Mouse (Mus musculus) adrenal gland, postnatal 25 days (tissue): Measurements from ENCODE around the gene Hba-a2. TPM values are rescaled to one million over a fixed set of nuclear protein-coding genes. Genes with fewer than 3 reads are reported as not detected.

Experiments
- DNase-seq: peaks from one replicate; pipeline ENCODE4 v3.0.0; 2021; ENCODE audit warnings: mixed read lengths
- total RNA-seq: library from RNA; stranded (reverse); gene quantifications from 2 replicates; pipeline ENCODE4 v1.2.3, GENCODE M21; 2021

The Hba-a2 gene
- total RNA-seq, 1 experiment from 2014 or later, result 1,730 TPM

- no peak for DNase-seq
Measured at GRCm38 (mm10) chr11:32320507-32321195, 24.4 kb downstream of the Hba-a2 start.

DNA sequence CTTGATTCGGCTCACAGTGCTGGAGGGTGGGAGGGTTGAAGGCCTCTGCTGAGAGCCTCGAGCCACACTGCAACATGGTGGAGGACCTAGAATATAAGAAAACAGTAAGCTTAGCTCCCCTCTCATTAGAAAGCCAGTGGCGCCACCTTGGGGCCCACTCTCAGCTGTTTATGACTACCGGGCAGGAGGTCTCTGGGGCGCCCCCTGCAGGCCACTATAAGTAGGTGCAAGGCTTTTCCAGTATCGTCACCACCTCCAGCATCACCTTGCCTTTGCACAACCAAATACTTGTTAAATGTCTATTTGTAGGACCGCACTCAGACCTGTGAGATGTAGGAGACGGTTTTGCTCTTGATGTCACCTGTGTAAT, 24.9 kb downstream of the Hba-a2 start:
- DNase-seq, result peak; percentile 66

- peak; percentile 87 for DNase-seq
Measured at GRCm38 (mm10) chr11:32324609-32325008, 28.3 kb downstream of the Hba-a2 start.

GRCm38 (mm10) chr11:32331075-32331474, 34.8 kb downstream of the Hba-a2 start:
- DNase-seq, result no peak

GRCm38 (mm10) chr11:32331861-32332260, 35.6 kb downstream of the Hba-a2 start:
- no peak for DNase-seq

DNA sequence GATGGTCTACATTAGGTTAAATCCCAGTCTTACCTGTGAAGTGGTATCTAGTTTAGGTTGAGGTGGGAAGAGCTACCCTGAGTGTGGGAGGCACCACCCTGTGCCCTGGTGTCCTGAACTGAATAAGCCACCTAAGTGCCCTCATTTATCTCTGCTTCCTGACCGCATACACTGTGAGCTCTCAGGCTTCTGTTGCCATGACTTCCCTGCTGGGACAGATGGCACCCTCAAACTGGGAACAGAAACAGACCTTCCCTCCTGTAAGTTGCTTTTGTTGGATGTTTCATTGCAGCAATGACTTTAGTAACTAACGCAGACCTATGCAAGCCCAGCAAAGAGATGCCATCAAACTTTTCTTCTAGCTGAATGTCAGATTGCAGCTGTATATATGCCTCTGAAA, 36.9 kb downstream of the Hba-a2 start:
- DNase-seq, result no peak

DNA sequence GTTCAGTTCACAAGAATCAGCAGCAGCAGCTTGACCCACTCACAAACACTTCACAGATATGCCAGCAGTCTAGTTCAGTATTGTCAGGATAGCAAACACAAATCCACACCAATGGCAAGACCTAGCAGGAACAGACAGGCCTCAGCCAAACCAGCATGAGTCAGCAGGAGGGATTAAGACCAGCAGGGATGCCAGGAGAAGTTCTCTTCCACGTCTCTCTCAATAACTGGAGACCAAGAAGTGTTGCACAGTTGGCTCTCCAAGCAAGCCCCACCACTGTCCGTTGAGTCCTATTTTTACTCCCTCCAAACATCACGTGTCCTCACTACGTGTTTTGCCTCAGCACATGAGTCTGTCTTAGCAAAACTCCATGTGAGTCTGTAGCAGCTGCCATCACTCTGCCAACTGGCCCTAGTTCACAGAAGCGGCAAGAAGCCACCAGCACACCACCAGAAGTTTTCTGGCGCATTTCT, 40.2 kb downstream of the Hba-a2 start:
- DNase-seq, result no peak

- peak; percentile 41 for DNase-seq
Measured at GRCm38 (mm10) chr11:32339131-32339531, 42.8 kb downstream of the Hba-a2 start.

GRCm38 (mm10) chr11:32340476-32341473, 44.5 kb downstream of the Hba-a2 start:
- DNase-seq, result peak; percentile 54

- peak; percentile 60 for DNase-seq
Measured at GRCm38 (mm10) chr11:32342770-32343191, 46.5 kb downstream of the Hba-a2 start.

DNA sequence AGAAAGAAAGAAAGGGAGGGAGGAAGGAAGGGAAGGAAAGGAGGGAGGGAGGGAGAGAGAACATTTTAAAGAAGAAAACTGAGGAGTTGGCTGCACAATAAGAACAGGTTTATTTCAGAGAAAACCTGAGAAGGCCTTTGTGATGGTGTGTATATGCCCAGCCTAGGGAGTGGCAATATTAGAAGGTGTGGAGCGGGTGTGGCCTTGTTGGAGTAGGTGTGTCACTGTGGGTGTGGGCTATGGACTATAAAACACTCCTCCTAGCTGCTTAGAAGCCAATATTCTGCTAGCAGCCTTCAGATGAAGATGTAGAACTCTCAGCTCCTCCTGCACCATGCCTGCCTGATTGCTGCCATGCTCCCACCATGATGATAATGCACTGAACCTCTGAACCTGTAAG, 47.1 kb downstream of the Hba-a2 start:
- no peak for DNase-seq

DNA sequence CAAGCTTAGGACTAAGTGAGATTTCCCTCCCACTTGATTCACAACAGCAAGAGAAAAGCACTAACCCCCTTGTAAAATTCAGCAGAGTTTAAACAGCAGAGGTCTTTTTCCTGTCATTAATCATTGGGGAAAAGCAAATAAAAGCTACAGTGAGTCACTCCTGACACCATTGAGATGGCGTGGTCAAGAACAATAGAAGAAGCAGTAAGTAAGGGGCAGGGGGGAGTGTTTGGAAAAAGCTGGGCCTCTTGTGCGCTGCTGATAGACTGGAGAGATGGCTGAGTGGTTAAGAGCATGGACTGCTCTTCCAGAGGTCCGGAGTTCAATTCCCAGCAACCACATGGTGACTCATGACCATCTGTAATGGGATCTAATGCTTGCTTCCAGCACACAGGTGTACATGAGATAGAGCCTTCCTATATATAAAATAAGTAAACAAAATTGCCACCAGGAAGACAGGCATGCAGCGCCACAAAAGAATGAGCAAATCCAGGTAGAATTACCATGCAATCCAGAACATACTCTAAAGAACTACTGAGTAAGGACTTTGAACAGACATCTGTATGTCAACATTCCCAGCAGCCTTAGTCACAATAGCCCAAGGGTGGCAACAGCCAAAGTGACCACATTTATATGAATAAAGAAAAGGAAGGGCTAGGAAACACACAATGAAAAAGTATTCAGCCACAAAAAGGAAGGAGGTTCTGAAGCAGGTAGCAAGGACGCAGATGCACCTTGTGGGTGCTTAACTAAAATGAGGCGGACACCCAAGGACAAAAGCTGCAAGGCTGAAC, 49.4 kb downstream of the Hba-a2 start:
- no peak for DNase-seq

Other genes starting within 250 kb of the Hba-a2 start
- gene Il9r, start 96.2 kb upstream of the Hba-a2 start, total RNA-seq, result not detected in 2 replicates
- 11.3 and 15.4 TPM in 2 replicates for gene Snrnp25, start 91.1 kb upstream of the Hba-a2 start, total RNA-seq
- 27.6 and 27.9 TPM in 2 replicates for gene Rhbdf1, start 74.2 kb upstream of the Hba-a2 start, total RNA-seq
- 18.5 and 22.9 TPM in 2 replicates for gene Mpg, start 70.0 kb upstream of the Hba-a2 start, total RNA-seq
- gene Nprl3, start 28.8 kb upstream of the Hba-a2 start, total RNA-seq, result 79.0 and 83.9 TPM in 2 replicates
- not detected in 2 replicates for gene Hba-x, start 20.1 kb upstream of the Hba-a2 start, total RNA-seq
- 2,198 and 2,224 TPM in 2 replicates for gene Hba-a1, start 13.0 kb upstream of the Hba-a2 start, total RNA-seq
- 0.64 TPM in 1 of 2 replicates, not detected in the other for gene Hbq1b, start 9.5 kb upstream of the Hba-a2 start, total RNA-seq
- gene Hbq1a, start 3.6 kb downstream of the Hba-a2 start, total RNA-seq, result not detected in 2 replicates
- gene Sh3pxd2b, start 51.3 kb downstream of the Hba-a2 start, total RNA-seq, result 4.6 and 5.1 TPM in 2 replicates
- gene Ubtd2, start 158.9 kb downstream of the Hba-a2 start, total RNA-seq, result 15.3 and 16.2 TPM in 2 replicates
- 1.5 TPM in 1 of 2 replicates, not detected in the other for gene Efcab9, start 235.6 kb downstream of the Hba-a2 start, total RNA-seq
- gene Stk10, start 236.8 kb downstream of the Hba-a2 start, total RNA-seq, result 10.3 TPM in 2 replicates